Mouse (Mus musculus): ENCODE measurements around the gene Fndc3b.
"Not testable (repeated sequence)": the region's sequence is repeated elsewhere in the genome, so short reads cannot be mapped to it uniquely, and the experiment has no call there.

Fndc3b gene

GRCm38 (mm10) chr3:27491821-27492220 is 219.3 kb downstream of the Fndc3b start:
- DNase-seq: peak; percentile 89

DNA sequence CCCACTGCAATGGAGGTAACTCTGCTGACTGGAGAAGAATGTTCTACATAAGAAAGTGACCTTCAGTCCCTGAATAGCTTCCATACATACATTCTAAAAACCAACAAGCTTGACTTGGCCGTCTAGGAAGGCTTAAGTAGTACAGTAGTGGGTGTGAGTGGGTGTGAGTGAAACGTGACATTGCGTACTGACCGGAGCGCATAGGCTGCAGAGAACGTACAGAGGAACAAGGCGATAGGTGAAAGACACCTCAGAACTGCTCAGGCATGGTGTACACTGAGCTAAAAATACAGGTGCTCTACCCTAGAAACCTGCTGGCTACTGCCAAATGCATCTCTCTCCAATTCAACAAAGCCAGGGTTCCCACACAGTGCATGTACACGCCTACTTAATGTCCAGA is 219.7 kb downstream of the Fndc3b start:
- DNase-seq: no peak

- peak; percentile 52 to 65 for DNase-seq
These were observed 220.2 kb downstream of the Fndc3b start for GRCm38 (mm10) chr3:27490891-27491290.

DNA sequence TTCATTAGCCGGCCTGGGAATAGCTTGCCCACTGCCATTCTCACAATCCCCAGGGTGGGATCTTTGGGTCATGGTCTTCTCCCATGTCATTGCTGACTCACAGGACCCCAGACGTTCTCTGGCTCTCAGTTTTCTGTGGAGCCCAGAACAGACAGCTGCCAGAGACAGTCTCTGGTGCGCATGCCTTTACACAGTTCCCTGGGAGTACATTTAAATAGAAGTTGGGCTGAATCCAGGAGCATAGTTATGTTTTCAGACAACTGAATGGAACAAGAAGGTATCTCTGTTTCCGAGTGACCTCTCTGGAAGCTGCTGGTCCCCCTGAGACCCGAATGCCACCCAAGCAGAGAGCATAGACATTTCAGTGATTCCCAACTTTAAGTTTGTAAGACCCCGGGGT is 221.6 kb downstream of the Fndc3b start:
- DNase-seq: no peak

GRCm38 (mm10) chr3:27485141-27485540 is 226.0 kb downstream of the Fndc3b start:
- no peak for DNase-seq

GRCm38 (mm10) chr3:27484698-27485097 is 226.4 kb downstream of the Fndc3b start:
- peak; percentile 20 to 47 for DNase-seq

DNA sequence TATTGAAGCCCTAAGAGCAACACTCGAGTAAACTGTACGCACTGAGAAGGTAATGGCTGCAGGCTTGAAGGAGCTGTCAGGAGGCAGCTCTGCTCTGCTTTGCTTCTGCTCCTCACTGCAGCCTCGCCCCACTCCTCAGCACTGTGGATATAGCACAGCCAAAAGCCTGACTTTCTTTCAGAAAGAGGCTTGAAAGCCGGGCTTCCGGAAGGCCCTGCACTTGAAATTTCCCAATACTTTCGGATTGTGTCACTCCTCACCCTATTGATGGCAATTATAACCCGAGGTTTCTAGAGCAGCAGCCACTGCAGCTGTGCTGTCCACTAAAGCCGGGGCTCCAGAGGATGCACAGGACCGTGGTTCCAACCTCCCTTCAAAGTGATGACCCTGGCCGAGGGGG is 227.3 kb downstream of the Fndc3b start:
- DNase-seq: no peak

GRCm38 (mm10) chr3:27483321-27483720 is 227.8 kb downstream of the Fndc3b start:
- no peak for DNase-seq

- DNase-seq: no peak
These were observed 229.4 kb downstream of the Fndc3b start for GRCm38 (mm10) chr3:27481738-27482137.

GRCm38 (mm10) chr3:27479378-27479777 is 231.7 kb downstream of the Fndc3b start:
- DNase-seq: no peak

GRCm38 (mm10) chr3:27478563-27479156 is 232.4 kb downstream of the Fndc3b start:
- DNase-seq: no peak

- not testable (repeated sequence) for DNase-seq
These were observed 233.4 kb downstream of the Fndc3b start for GRCm38 (mm10) chr3:27477749-27478148.

- no peak for DNase-seq
These were observed 235.2 kb downstream of the Fndc3b start for GRCm38 (mm10) chr3:27475899-27476298.

GRCm38 (mm10) chr3:27473801-27474599 is 237.1 kb downstream of the Fndc3b start:
- DNase-seq: peak; percentile 77 to 92

DNA sequence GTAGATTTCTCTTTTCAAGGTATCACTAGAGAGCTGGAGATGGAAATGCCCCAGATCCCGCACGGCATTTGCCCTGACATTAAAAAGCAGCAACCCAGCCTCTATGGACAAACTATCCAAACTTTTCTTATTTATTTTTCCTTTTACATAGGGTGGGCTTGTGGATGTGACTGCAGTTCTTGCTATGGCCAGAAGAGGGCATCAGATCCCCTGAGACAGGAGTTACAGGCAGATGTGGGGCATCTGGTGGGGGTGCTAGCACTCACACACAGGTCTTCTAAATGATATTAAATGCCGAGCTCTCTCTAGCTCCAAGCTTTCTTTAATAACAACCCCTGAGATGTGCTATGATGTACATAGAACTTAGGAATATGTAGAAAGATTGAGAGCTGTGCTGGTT is 238.3 kb downstream of the Fndc3b start:
- DNase-seq: peak in 1 of 2 experiments; percentile 22

GRCm38 (mm10) chr3:27470781-27471180 is 240.3 kb downstream of the Fndc3b start:
- no peak for DNase-seq

GRCm38 (mm10) chr3:27469971-27470370 is 241.1 kb downstream of the Fndc3b start:
- DNase-seq: no peak

DNA sequence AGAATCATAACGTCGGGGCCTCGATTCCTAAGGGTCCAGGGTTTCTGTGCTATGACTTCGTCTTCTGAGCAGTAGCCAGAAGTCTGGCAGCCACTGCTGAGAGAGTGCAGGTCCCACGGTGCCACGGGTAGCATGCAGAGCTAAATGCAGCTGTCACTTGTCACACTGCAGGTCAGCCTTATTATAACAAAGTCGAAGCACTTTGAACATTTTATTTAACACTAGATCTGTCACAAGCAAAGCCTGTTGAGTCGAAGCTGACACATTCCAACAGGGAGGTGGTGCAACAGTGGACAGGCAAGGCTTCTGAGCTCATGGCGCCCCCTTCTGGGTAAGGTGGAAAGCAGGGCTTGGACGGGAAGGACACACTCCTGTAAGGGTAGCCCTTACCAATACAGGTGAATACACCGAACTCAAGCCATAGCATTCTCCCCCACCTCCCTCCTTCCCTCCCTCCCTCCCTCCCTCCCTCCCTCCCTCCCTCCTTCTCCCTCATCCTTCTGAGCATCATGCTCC is 243.5 kb downstream of the Fndc3b start:
- peak in 1 of 2 experiments; percentile 70 for DNase-seq

GRCm38 (mm10) chr3:27466297-27466901 is 244.7 kb downstream of the Fndc3b start:
- DNase-seq: peak; percentile 55 to 74

DNA sequence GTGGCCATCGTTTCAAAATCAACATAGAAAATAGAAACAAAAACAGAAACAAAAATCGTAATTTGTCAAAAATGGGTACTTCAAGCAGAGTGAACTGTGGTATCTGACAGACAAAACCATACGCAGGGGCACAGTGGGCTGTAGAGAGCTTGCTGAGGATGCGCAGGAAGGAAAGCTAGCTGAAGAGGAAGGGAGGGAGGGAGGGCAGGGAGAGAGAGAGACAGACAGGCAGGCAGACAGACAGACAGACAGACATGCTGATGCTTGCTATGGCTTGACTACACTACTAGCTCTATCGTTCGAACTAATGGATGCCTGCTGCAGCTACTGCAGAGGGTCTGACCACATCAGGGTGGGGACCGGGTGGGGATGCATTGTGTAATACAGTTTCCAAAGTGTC is 247.7 kb downstream of the Fndc3b start:
- DNase-seq: no peak

- DNase-seq: no peak
These were observed 248.2 kb downstream of the Fndc3b start for GRCm38 (mm10) chr3:27462934-27463333.

DNA sequence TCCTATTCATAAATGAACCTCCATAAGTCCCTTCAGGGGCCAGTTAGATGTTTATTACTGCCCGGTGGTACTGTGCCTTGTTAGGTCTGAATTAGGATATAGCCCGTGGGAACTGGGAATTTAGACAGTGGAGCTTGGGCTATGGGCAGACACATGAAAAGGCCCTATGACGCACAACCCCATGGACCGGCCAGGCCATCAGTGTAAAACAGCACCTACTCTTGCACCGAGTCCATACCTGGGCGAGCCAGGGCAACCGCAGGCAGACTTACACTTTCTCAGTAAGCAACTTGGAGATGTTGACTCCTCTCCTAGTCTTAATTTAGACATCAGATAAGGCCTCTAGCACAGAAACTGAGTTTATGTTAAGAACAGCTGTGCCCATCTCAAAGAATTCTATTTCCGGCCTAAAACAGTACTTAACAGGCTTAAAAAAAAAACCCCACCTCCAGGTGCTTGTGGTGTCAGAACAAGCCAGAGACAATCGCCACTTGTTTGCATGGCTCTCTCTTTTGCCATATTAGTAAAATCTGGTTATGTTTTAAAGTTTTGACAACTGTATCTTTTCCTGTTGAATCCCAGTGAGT is 248.7 kb downstream of the Fndc3b start:
- no peak for DNase-seq

DNA sequence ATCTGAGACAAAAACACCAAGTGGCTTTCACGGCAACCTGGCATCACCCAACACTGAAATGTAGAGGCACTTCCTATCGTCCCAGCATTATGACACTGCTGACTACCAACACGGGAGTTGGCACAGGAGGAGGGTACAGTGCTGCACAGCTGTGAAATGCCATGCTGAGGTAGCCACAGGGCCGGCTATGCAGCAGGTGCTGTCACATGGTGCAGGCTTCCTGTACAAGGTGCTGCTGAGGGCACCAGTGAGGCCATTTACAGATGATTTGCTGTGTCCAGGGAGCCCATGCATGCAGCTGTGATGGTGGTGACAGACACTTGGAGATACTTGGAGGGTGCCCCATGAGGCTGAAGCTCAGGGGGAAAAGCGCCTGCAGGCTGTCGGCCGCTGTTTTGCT is 249.2 kb downstream of the Fndc3b start:
- no peak for DNase-seq

Data from kidney, postnatal 36 days (tissue).